Mouse (Mus musculus) E14TG2a.4 (cell line): ENCODE data around the gene St8sia1.

Source experiments
- CTCF ChIP-seq: conservative IDR thresholded peaks from 2 replicates; pipeline ENCODE4 v1.5.1; 2014; ENCODE audit warnings: low read length
- NANOG ChIP-seq: IDR thresholded peaks from 2 replicates; pipeline ENCODE4 v1.6.1; 2014; ENCODE audit warnings: borderline replicate concordance, low read length, mixed read lengths

DNA sequence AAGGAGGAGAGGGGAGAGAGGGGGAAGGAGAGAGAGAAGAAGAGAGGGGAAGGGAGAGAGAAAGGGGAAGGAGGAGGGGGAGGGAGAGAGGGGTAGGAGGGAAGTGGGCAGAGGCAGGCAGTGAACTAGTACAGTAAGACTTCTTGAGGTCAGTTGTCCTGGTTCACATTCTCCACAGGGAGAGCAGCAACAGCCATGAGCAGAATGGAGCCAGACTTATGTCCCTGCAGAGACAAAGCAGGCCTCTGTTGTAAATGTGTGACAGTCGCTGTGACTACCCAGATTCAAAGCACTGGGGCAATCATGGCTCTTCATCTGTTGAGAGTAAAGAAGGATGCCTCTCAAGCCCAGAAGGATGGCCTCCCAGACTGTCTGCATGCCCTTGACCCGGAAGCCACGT, 132.5 kb downstream of the St8sia1 start:
- TF ChIP-seq CTCF = no peak
- no peak for TF ChIP-seq NANOG
